Comparison of ENCODE assay signal across 26 mouse cellular contexts in genomic region chr5:65557109-65557508, GRCm38 (mm10).
"Had no signal": no experiment of that assay in that cellular context is flagged by ENCODE, and none has a peak within 500 bp of the region (broad histone marks: within the 10 kb centered on the region; RNA-seq: fewer than 3 reads in every experiment).

No protein-coding gene starts in this region.

- H3K4me1 ChIP-seq: lung, embryonic 15.5 days had no signal

- H3K9ac ChIP-seq: kidney, embryonic 15.5 days; limb, embryonic 13.5 days; liver, embryonic 12.5 days; liver, embryonic 15.5 days; lung, embryonic 15.5 days; midbrain, embryonic 13.5 days; neural tube, embryonic 13.5 days had no signal

- ATAC-seq: liver, embryonic 12.5 days; midbrain, embryonic 13.5 days; midbrain, embryonic 16.5 days had no signal

- H3K27me3 ChIP-seq: kidney, embryonic 15.5 days; limb, embryonic 13.5 days; liver, embryonic 12.5 days; liver, embryonic 15.5 days; lung, embryonic 15.5 days; megakaryocyte, embryonic 14.5 days; midbrain, embryonic 13.5 days; neural tube, embryonic 13.5 days had no signal

- H3K4me3 ChIP-seq: kidney, embryonic 15.5 days; left cerebral cortex, adult 2 months; limb, embryonic 13.5 days; liver, embryonic 12.5 days; liver, embryonic 15.5 days; lung, embryonic 15.5 days; megakaryocyte, embryonic 14.5 days; midbrain, embryonic 10.5 days; midbrain, embryonic 13.5 days; myocyte; neural tube, embryonic 13.5 days had no signal

- H3K27ac ChIP-seq: kidney, embryonic 15.5 days; left cerebral cortex, adult 2 months; limb, embryonic 13.5 days; liver, embryonic 12.5 days; liver, embryonic 15.5 days; lung, embryonic 15.5 days; midbrain, embryonic 10.5 days; midbrain, embryonic 13.5 days; neural tube, embryonic 13.5 days had no signal

- H3K9me3 ChIP-seq: kidney, embryonic 15.5 days; limb, embryonic 13.5 days; liver, embryonic 12.5 days; liver, embryonic 15.5 days; lung, embryonic 15.5 days; megakaryocyte, embryonic 14.5 days; midbrain, embryonic 13.5 days; neural tube, embryonic 13.5 days had no signal

- H3K4me2 ChIP-seq: kidney, embryonic 15.5 days; limb, embryonic 13.5 days; liver, embryonic 12.5 days; liver, embryonic 15.5 days; lung, embryonic 15.5 days; midbrain, embryonic 13.5 days; neural tube, embryonic 13.5 days had no signal

- H3K36me3 ChIP-seq: neural tube, embryonic 13.5 days had no signal

- DNase-seq: kidney, adult 2 months; kidney, postnatal 10 days; kidney, postnatal 36 days; layer of hippocampus, postnatal 36 days; liver; lung, adult 18-20 months; lung, postnatal 10 days; lung, postnatal 36 days; retina, postnatal 1 day; right cerebral cortex, postnatal 25 days; spleen, adult 18-20 months; thymus, adult 2 months; thymus, postnatal 14 days; thymus, postnatal 4 days had no signal
